Mouse (Mus musculus): Measurements from ENCODE around the gene Ada. TPM values are rescaled to one million over a fixed set of nuclear protein-coding genes. Genes with fewer than 3 reads are reported as not detected.

Gene Ada
- polyA plus RNA-seq, 1 experiment from 2014 or later = 9.5 TPM

DNA sequence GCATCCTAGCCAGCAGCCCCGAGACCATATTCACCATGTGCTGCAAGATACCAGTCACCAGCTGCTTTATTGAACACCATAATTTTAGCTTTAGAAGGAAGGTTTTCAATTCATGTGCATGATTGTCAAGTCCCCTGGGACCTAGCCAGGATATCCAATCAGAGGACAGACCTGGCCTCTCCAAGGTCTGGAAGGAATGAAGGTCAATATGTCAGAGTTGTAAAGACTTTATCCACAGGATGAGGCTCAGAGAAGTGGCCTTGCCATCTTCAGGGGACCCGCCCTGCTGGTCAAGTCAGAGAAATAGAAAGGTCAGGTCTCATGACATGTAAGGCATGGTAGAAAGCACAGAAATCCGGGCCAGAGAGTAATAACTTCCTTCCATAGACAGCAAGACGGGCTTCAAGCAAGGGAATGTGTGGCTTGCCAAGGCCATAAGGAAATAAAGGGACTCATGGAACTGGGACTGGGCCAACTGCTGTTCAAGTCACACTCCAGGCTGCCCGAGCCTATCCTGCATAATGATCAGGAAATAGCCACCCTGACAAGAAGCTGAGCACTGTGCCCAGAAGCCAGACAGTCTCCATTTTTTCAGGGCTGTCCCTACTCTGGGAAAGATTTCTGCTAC is 23.2 kb downstream of the Ada start:
- peak; percentile 26 for ATAC-seq (replicated peaks; ENCODE audit: low FRiP score)
- H3K9ac ChIP-seq = no peak overlapping the region
- H3K9me3 ChIP-seq (replicated peaks) = no peaks in the 10 kb centered on the region
- H3K4me3 ChIP-seq (replicated peaks) = no peak overlapping the region
- no peak overlapping the region for H3K4me2 ChIP-seq
- no peaks in the 10 kb centered on the region for H3K27me3 ChIP-seq
- H3K36me3 ChIP-seq = peaks cover 79% of the 10 kb centered on the region
- no peaks in the 10 kb centered on the region for H3K4me1 ChIP-seq
- 66% methylated on average over 5 of the region's 5 CpGs for WGBS
- peak overlapping the region; percentile 29; the same call in 1 of the 2 replicates for H3K27ac ChIP-seq

DNA sequence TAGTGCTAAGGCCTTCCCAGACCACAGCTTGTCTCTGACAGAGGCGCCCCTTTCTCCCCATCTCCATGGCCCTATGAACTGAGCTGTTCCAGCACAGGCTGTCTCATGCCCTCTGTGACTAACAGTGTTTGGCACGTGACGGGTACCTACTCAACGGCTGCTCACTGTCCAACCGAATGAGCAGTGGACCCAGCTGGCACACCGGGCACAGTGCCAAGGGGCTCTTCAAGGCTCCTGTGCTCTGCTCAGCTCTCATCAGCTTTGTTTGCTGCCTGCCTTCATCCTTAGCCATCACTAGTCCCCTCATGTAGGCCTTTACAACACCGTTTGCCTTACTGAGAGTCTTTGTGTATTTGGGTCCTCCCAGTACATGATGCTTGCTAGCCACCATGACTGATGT is 27.5 kb downstream of the Ada start:
- no peak overlapping the region for H3K9ac ChIP-seq
- no peak for ATAC-seq (replicated peaks; ENCODE audit: low FRiP score)

DNA sequence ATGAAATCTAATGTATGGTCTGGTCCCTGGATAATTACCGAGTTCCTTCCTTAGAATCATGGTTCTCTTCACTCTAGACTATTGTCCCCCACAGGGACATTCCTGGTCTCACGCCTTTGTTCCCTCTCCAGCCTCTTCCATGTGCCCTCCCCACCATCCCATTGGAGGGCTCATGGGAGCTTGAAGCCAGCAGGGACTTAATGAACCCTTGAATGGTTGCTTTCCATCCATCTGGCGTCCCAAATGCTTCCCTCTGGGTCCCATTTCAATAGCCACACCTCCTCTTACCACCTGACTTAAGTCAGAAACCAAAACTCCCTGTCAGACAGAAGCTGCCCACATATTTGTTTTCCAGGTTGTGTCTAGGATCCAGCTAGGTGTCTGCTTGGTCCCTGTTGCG is 30.4 kb downstream of the Ada start:
- H3K4me1 ChIP-seq = peaks cover 20% of the 10 kb centered on the region
- H3K4me2 ChIP-seq = no peak overlapping the region
- H3K27me3 ChIP-seq = no peaks in the 10 kb centered on the region
- 0 out of 2 replicates have a peak, but pooled peaks have one; percentile 16 for ATAC-seq (replicated peaks; ENCODE audit: low FRiP score)
- no peak overlapping the region for H3K4me3 ChIP-seq (replicated peaks)
- H3K36me3 ChIP-seq = peaks cover 34% of the 10 kb centered on the region
- no peak overlapping the region for H3K27ac ChIP-seq
- 52% methylated on average over 4 of the region's 4 CpGs for WGBS
- H3K9ac ChIP-seq = no peak overlapping the region
- H3K9me3 ChIP-seq (replicated peaks) = no peaks in the 10 kb centered on the region

More for the DNA sequence above, 27.5 kb downstream of the Ada start:
- no peak overlapping the region for H3K27ac ChIP-seq
- H3K4me2 ChIP-seq = no peak overlapping the region
- H3K4me3 ChIP-seq (replicated peaks) = no peak overlapping the region
- H3K4me1 ChIP-seq = peaks cover 5% of the 10 kb centered on the region
- 88% methylated on average over 7 of the region's 7 CpGs for WGBS
- H3K27me3 ChIP-seq = no peaks in the 10 kb centered on the region
- H3K36me3 ChIP-seq = peaks cover 60% of the 10 kb centered on the region
- no peaks in the 10 kb centered on the region for H3K9me3 ChIP-seq (replicated peaks)

DNA sequence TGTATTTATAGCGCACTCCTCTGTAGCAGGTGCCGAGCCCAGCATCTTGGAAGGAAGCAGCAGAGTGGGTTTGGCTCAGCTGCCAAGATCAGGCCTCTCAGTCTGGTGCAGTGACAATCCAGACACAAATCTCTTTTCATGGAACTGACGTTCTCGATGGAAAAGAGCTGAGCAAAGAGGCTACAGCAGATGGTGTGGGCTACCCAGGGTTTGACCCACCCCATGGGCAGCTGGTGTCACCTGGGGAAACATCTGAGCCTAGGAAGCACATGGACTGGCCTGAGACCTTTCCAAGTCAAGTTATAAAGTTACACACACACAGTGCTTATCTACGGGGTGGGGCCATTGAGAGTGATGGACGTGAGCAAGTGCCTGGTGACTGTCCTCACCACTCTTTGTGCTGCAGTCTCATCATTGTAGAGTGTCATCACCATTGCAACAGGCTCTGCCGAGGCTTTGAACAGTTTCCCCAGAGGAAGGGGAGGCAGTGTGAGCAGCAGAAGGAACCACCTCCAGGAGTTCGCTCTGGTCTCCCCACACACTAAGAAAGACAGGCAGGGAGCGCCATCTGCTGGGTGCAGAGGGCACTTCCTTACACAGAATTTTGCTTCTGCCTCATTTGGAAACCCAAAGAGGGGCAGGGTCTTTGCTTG is 31.0 kb downstream of the Ada start:
- Histone ChIP-seq H3K9ac (no peak overlapping the region), H3K4me1 (peaks cover 20% of the 10 kb centered on the region), H3K4me2 (no peak overlapping the region), H3K27ac (no peak overlapping the region), H3K27me3 (no peaks in the 10 kb centered on the region), H3K4me3 (replicated peaks) (no peak overlapping the region), H3K36me3 (peaks cover 29% of the 10 kb centered on the region), H3K9me3 (replicated peaks) (no peaks in the 10 kb centered on the region)
- WGBS = 36% methylated on average over 9 of the region's 9 CpGs
- ATAC-seq (replicated peaks; ENCODE audit: low FRiP score) = peak; percentile 79

DNA sequence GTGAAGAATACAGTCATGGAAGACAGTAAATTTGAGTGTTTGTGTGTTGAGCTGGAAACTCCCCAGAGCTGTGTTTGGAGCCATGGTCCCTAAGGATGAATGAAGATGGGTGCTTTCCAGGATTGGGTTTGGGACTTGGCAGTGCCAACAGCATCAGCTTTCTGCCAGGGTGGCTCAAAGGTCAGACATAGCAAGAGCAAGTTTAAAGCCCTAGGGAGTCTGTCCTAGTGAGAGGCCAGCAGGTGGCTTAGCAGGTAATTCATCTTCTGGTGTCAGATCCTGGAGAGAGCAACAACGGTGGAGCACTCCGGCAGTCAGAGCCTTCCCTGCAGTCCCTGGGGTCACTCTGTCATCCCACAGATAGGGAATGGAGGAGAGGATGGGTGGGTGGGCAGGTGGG is 31.5 kb downstream of the Ada start:
- H3K9me3 ChIP-seq (replicated peaks) = no peaks in the 10 kb centered on the region
- H3K4me2 ChIP-seq = no peak overlapping the region
- no peaks in the 10 kb centered on the region for H3K27me3 ChIP-seq
- peaks cover 20% of the 10 kb centered on the region for H3K4me1 ChIP-seq
- H3K27ac ChIP-seq = no peak overlapping the region
- 12% methylated on average over 2 of the region's 2 CpGs for WGBS
- H3K36me3 ChIP-seq = peaks cover 23% of the 10 kb centered on the region
- H3K9ac ChIP-seq = no peak overlapping the region
- H3K4me3 ChIP-seq (replicated peaks) = no peak overlapping the region
- no peak for ATAC-seq (replicated peaks; ENCODE audit: low FRiP score)

DNA sequence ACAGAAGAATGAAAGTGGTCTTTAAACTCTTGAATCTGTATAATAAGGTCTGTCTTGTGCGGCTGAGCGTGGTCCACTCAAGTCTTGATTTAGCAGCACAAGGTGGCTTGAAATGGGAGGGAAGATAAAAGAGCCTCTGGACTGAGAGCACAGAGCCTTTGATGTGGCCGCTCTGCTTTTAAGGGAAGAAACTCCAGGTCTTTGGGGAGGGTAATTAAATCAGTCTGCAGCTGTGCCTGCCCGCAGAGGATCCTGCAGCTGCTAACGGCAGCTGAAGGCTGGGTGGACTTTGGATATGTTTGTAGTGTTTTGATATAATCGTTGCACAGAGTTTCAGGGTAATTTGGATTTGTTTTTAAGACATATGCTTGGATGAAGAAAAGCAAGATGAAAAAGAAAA is 33.2 kb downstream of the Ada start:
- Histone ChIP-seq H3K9ac (no peak overlapping the region), H3K4me1 (peaks cover 34% of the 10 kb centered on the region), H3K9me3 (replicated peaks) (no peaks in the 10 kb centered on the region), H3K36me3 (peaks cover 10% of the 10 kb centered on the region), H3K4me3 (replicated peaks) (no peak overlapping the region), H3K4me2 (no peak overlapping the region), H3K27me3 (no peaks in the 10 kb centered on the region), H3K27ac (peak overlapping the region; percentile 61)
- 18% methylated on average over 6 of the region's 6 CpGs for WGBS
- no peak for ATAC-seq (replicated peaks; ENCODE audit: low FRiP score)

DNA sequence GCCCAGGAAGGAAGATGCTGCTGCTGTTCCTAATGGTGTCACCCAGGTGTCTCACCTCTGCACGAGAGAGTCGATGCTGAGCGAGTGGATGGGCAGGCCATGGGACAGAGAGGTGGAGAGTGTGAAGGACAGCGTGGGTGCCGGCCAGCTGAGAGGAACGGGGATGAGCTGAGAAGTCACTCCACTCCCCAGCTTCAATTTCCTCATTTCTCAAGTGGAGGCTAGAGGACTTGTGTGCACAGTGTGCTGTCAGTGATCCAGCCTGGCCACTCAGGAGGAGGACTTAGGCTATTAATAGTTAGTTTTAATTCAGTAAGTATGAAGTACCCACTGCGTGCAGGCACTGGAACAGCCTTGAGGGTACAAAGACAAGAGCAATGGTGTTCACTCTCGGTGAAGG is 33.6 kb downstream of the Ada start:
- 36% methylated on average over 8 of the region's 8 CpGs for WGBS

DNA sequence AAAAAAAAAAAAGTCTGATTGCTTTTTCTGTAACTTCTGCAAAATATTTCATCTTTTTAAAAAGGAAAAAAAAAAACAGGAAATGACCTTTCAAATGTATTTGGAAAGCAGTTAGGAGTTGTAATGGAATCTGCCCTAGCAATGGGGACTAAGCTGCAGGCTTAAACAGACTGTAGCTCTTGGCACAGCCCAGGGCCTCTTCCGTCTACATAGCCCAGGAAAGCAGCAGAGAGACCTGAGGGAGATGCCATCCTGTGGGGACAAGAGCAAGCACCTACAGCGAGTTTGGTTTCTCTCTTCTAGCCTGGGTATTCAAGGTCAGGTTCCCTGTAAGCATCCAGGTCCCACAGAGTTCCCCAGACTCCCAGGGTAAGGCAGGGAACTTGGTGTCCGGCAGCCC is 36.7 kb downstream of the Ada start:
- Histone ChIP-seq H3K27me3 (no peaks in the 10 kb centered on the region), H3K9me3 (replicated peaks) (no peaks in the 10 kb centered on the region), H3K4me3 (replicated peaks) (no peak overlapping the region), H3K4me2 (no peak overlapping the region), H3K4me1 (peaks cover 44% of the 10 kb centered on the region), H3K36me3 (no peaks in the 10 kb centered on the region), H3K9ac (no peak overlapping the region), H3K27ac (no peak overlapping the region)
- 67% methylated on average over 3 of the region's 3 CpGs for WGBS
- no peak for ATAC-seq (replicated peaks; ENCODE audit: low FRiP score)

More for the DNA sequence above, 33.6 kb downstream of the Ada start:
- Histone ChIP-seq H3K36me3 (peaks cover 6% of the 10 kb centered on the region; the same call in 1 of the 2 replicates), H3K9me3 (replicated peaks) (no peaks in the 10 kb centered on the region), H3K27ac (peak overlapping the region; percentile 61), H3K9ac (no peak overlapping the region), H3K4me2 (no peak overlapping the region), H3K4me1 (peaks cover 39% of the 10 kb centered on the region), H3K27me3 (no peaks in the 10 kb centered on the region), H3K4me3 (replicated peaks) (no peak overlapping the region)
- no peak for ATAC-seq (replicated peaks; ENCODE audit: low FRiP score)

DNA sequence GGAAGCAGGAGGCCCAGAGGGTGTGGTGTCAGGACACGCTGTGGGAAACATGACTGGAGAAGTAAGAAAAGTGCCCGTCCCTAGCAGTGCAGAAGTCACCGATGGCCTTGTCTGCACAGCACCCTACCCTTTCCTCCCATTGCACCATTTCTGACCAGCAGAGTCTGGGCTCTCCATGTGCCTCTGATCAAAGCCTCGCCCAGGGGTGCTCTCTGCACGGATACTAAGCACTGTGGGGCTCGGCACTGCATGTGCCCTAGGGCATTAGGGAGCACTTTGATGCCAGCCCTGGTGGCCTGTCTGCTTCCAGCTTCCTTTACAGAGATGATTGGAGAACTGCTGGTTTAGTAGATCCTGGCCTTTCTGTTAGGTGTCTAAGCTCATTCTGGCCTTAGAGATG is 37.2 kb downstream of the Ada start:
- no peak overlapping the region for H3K4me2 ChIP-seq
- no peak overlapping the region for H3K4me3 ChIP-seq (replicated peaks)
- H3K27me3 ChIP-seq = no peaks in the 10 kb centered on the region
- no peaks in the 10 kb centered on the region for H3K36me3 ChIP-seq
- no peak overlapping the region; the same call in 1 of the 2 replicates for H3K27ac ChIP-seq
- H3K4me1 ChIP-seq = peaks cover 44% of the 10 kb centered on the region
- no peak for ATAC-seq (replicated peaks; ENCODE audit: low FRiP score)
- no peaks in the 10 kb centered on the region for H3K9me3 ChIP-seq (replicated peaks)
- whole genome bisulfite sequencing = 76% methylated on average over 6 of the region's 6 CpGs
- no peak overlapping the region for H3K9ac ChIP-seq

DNA sequence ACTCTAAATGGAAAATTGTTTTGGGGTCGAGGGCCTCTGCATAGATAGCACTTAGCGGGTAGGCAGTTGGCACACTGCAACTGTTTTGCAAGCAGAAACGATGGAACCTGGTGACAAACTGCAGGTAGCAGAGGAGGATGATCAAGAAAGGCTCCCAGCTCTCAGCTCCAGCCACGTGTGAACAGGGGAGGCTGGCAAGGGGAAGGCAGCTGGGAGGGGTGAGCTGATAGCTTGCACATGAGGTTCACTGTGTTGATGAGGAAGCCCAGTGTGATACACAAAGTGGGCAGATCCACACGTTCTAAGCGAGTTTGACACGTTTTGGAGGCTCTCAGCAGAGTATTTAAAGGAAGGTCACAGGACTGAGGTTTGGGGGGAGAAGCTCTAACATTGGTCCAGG is 37.6 kb downstream of the Ada start:
- H3K4me1 ChIP-seq = peaks cover 44% of the 10 kb centered on the region
- no peak for ATAC-seq (replicated peaks; ENCODE audit: low FRiP score)
- no peaks in the 10 kb centered on the region for H3K9me3 ChIP-seq (replicated peaks)
- no peak overlapping the region for H3K4me2 ChIP-seq
- no peak overlapping the region for H3K9ac ChIP-seq
- WGBS = 66% methylated on average over 7 of the region's 7 CpGs
- no peaks in the 10 kb centered on the region for H3K27me3 ChIP-seq
- H3K27ac ChIP-seq = no peak overlapping the region
- H3K4me3 ChIP-seq (replicated peaks) = no peak overlapping the region
- H3K36me3 ChIP-seq = no peaks in the 10 kb centered on the region

DNA sequence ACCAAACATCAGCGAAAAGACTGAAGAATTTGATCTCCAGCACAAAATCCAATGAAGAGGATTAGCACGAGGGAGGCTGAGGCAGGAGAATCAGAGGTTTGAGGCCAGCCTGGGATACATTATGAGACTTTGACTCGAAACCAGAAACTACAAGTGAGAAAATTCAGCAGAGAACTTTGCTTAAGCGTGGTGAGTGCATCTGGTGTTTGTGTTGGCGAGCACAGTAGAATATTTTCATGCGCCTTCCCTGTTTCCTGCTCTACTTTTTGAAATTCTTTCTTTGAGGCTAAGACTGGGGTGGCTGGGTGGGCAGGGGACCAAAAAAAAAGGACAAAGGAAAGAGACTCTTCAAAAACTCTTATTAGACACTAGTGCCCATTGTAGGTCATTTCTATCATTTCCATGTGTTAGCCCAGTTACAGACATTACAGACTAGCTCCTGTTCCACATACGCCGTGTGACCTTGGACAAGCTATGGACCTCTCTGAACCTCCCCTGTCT is 38.6 kb downstream of the Ada start:
- H3K27ac ChIP-seq = 0 out of 2 replicates have a peak overlapping the region, but pooled peaks have one; percentile 32
- H3K27me3 ChIP-seq = no peaks in the 10 kb centered on the region
- H3K9ac ChIP-seq = no peak overlapping the region
- no peak overlapping the region for H3K4me2 ChIP-seq
- no peak overlapping the region for H3K4me3 ChIP-seq (replicated peaks)
- H3K36me3 ChIP-seq = no peaks in the 10 kb centered on the region
- peaks cover 36% of the 10 kb centered on the region for H3K4me1 ChIP-seq
- ATAC-seq (replicated peaks; ENCODE audit: low FRiP score) = no peak
- WGBS = 74% methylated on average over 8 of the region's 8 CpGs
- no peaks in the 10 kb centered on the region for H3K9me3 ChIP-seq (replicated peaks)

DNA sequence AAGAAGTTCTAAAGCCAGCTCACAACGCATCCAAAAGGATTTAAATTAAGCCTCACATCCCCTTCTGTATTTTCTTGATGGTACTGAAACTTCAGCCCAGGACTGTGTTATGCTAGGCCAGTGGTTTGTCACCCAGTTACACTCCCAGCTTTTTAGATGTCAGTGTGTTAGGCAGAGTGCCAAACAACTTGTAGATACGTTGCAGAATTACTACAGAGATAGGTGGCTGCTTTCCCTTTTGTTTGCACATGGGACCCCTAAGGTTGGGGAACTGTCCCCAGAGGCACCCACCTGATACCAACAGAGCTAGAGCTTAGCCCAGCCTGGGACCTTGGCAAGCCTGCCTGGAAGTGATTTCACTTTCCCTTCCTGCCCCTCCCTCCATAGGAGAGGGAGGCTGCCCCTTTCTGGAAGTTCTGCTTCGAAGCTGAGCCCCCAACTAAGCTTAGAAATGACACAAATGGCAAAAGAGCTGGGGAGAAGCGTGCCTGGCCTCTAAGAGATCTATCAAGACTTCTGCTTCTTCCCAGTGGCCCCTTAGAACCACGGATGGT is 39.4 kb downstream of the Ada start:
- no peaks in the 10 kb centered on the region for H3K9me3 ChIP-seq (replicated peaks)
- no peak overlapping the region for H3K4me3 ChIP-seq (replicated peaks)
- H3K36me3 ChIP-seq = no peaks in the 10 kb centered on the region
- WGBS = 68% methylated on average over 5 of the region's 5 CpGs
- no peak overlapping the region for H3K9ac ChIP-seq
- H3K4me2 ChIP-seq = no peak overlapping the region
- no peaks in the 10 kb centered on the region for H3K27me3 ChIP-seq
- peaks cover 29% of the 10 kb centered on the region for H3K4me1 ChIP-seq
- H3K27ac ChIP-seq = 0 out of 2 replicates have a peak overlapping the region, but pooled peaks have one; percentile 32
- no peak for ATAC-seq (replicated peaks; ENCODE audit: low FRiP score)

Measured in kidney, embryonic 15.5 days (tissue).